Mouse (Mus musculus): ENCODE results near the gene Itgax. TPM values are rescaled to one million over a fixed set of nuclear protein-coding genes. Genes with fewer than 3 reads are reported as not detected.

Itgax gene
- 0.14 and 0.23 TPM in 2 replicates for polyA plus RNA-seq (2021; fragmentation: Nextera tagmentation)
- long read RNA-seq, experiment 1 = 0 reads
- long read RNA-seq, experiment 2 = 0 reads

DNA sequence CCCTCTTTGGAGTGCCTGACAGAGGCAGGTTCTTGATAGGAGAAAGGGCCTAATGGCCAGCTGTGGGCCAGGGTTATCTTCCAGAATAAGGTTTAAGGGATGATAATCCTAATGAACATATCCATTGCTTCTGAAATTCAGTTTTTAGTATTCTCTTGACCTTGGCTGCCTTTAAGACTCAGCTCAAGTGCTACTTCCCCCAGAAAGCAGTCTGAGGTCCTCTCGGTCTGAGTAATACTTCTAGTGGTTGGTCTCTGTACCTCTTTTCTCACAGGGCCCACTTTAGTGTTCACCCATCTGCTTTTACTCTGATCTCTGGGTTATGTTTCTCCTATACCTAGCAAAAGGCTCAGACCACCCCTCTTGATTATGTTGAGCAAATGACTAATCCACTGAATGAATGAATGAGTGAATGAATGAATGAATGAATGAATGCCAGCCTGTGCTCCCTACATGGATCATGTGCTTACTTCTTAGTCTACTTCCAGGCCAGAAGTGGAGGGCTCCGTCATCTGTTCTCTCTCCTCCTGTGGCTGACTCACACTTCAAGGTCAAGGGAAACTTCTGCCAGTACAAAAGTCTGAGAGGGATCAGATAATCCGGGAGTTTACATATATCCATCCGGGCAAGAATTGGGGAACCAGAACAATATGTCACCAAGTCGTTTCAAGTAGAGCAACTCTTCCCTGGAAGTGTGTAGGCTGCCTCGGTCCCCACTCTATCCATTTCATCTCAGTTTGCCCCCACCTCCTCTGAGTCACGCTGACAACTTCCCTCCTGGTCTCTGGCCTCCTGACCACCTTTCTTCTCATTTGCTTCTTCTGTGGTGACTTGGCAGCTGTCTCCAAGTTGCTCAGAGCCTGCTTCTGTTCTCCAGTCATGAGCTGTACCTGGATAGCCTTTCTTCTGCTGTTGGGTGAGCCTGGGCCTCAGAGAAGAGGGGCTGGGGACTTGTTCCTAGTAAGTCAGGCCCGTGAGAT is at the start of gene Itgax:
TSS of gene Itgax (plus strand) at position 807 of the 980 bp plus-strand sequence.

DNA sequence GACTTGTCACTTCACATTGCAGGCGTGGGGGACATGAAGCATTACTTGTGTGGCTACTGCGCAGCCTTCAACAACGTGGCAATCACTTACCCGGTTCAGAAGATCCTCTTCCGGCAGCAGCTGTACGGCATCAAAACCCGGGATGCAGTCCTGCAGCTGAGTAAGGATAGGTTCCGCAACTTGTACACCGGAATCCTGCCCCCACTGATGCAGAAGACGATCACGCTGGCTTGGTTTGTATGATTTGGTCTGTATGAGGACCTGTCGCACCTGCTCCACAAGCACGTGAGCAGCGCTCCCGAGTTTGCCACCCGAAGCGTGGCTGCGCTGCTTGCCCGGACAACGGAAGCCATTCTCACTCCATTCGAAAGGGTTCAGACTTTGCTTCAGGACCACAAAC is 24.7 kb downstream of the Itgax start, which contains the start of gene Itgad:
TSS of gene Itgad (plus strand) at position 301 of the 400 bp plus-strand sequence.

Other genes with a start within 250 kb of the Itgax start
- gene Prss53, start 238.6 kb upstream of the Itgax start, polyA plus RNA-seq (2021; fragmentation: Nextera tagmentation) = 0.75 and 0.94 TPM in 2 replicates
- not detected in 2 replicates for gene Gm21974, start 234.1 kb upstream of the Itgax start, polyA plus RNA-seq (2021; fragmentation: Nextera tagmentation)
- gene Vkorc1, start 233.9 kb upstream of the Itgax start, polyA plus RNA-seq (2021; fragmentation: Nextera tagmentation) = 103 and 112 TPM in 2 replicates
- 53.7 and 57.1 TPM in 2 replicates for gene Bckdk, start 225.5 kb upstream of the Itgax start, polyA plus RNA-seq (2021; fragmentation: Nextera tagmentation)
- gene Kat8, start 217.0 kb upstream of the Itgax start, polyA plus RNA-seq (2021; fragmentation: Nextera tagmentation) = 14.9 and 15.5 TPM in 2 replicates
- 0.41 and 1.6 TPM in 2 replicates for gene Prss8, start 199.4 kb upstream of the Itgax start, polyA plus RNA-seq (2021; fragmentation: Nextera tagmentation)
- 17.7 TPM in 2 replicates for gene Prss36, start 182.8 kb upstream of the Itgax start, polyA plus RNA-seq (2021; fragmentation: Nextera tagmentation)
- gene Fus, start 162.1 kb upstream of the Itgax start, polyA plus RNA-seq (2021; fragmentation: Nextera tagmentation) = 5.8 TPM in 2 replicates
- gene Pycard, start 135.7 kb upstream of the Itgax start, polyA plus RNA-seq (2021; fragmentation: Nextera tagmentation) = 16.7 and 20.5 TPM in 2 replicates
- gene Trim72, start 125.6 kb upstream of the Itgax start, polyA plus RNA-seq (2021; fragmentation: Nextera tagmentation) = not detected in 2 replicates
- 3.3 and 3.4 TPM in 2 replicates for gene Itgam, start 66.9 kb upstream of the Itgax start, polyA plus RNA-seq (2021; fragmentation: Nextera tagmentation)
- 0.04 TPM in 1 of 2 replicates, not detected in the other for gene Gm49368, start 66.9 kb upstream of the Itgax start, polyA plus RNA-seq (2021; fragmentation: Nextera tagmentation)
- 0.50 and 0.52 TPM in 2 replicates for gene Itgad, start 24.8 kb downstream of the Itgax start, polyA plus RNA-seq (2021; fragmentation: Nextera tagmentation)
- gene Cox6a2, start 76.8 kb downstream of the Itgax start, polyA plus RNA-seq (2021; fragmentation: Nextera tagmentation) = 31.1 and 37.6 TPM in 2 replicates
- gene Armc5, start 107.8 kb downstream of the Itgax start, polyA plus RNA-seq (2021; fragmentation: Nextera tagmentation) = 8.8 and 10.3 TPM in 2 replicates
- 3.7 and 4.2 TPM in 2 replicates for gene 9130023H24Rik, start 108.5 kb downstream of the Itgax start, polyA plus RNA-seq (2021; fragmentation: Nextera tagmentation)
- 13.7 and 18.3 TPM in 2 replicates for gene Tgfb1i1, start 117.3 kb downstream of the Itgax start, polyA plus RNA-seq (2021; fragmentation: Nextera tagmentation)
- gene Slc5a2, start 136.1 kb downstream of the Itgax start, polyA plus RNA-seq (2021; fragmentation: Nextera tagmentation) = not detected in 2 replicates
- 17.7 and 20.3 TPM in 2 replicates for gene BC017158, start 168.6 kb downstream of the Itgax start, polyA plus RNA-seq (2021; fragmentation: Nextera tagmentation)

All from layer of hippocampus, adult 6 months (tissue).